Mouse (Mus musculus) E14TG2a.4 (cell line): ENCODE measurements at regions not wholly inside any gene's neighbourhood (a gene's known extent, or its start where the extent isn't known, plus 50 kb on each side); places are given as distances from the start of the nearest gene placed in this dataset.

ENCODE experiments used
- CTCF ChIP-seq: conservative IDR thresholded peaks from 2 replicates; pipeline ENCODE4 v1.5.1; 2014; ENCODE audit warnings: low read length
- NANOG ChIP-seq: IDR thresholded peaks from 2 replicates; pipeline ENCODE4 v1.6.1; 2014; ENCODE audit warnings: borderline replicate concordance, low read length, mixed read lengths
- POU5F1 ChIP-seq: IDR thresholded peaks from 2 replicates; pipeline ENCODE4 v1.6.1; 2014; ENCODE audit warnings: low read length, borderline replicate concordance

DNA sequence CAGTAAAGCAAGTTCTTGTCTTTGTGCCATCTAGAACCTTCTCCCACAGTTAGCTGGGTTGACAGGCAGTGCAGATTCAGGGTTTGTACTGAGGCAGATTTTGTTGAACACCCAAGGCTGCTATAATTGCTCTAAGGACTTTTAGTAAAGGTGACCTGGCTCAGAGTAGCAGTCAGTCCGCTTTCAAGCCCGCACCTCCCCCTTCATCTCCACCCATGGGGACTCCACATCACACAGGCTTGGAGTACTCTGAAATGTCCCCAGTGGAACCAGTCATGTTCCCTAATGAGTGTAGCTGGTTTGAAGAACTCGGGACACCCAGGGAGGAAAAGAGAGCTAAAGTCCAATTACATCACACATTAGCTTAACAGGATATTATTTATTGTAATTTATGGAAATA lies 194.1 kb downstream of the Cdh26 start:
- TF ChIP-seq CTCF = no peak
- TF ChIP-seq POU5F1 = no peak
- TF ChIP-seq NANOG = no peak
